Mouse (Mus musculus): ENCODE measurements at regions not wholly inside any gene's neighbourhood (a gene's known extent, or its start where the extent isn't known, plus 50 kb on each side); places are given as distances from the start of the nearest gene placed in this dataset.
"Not testable (repeated sequence)": the region's sequence is repeated elsewhere in the genome, so short reads cannot be mapped to it uniquely, and the experiment has no call there.

DNA sequence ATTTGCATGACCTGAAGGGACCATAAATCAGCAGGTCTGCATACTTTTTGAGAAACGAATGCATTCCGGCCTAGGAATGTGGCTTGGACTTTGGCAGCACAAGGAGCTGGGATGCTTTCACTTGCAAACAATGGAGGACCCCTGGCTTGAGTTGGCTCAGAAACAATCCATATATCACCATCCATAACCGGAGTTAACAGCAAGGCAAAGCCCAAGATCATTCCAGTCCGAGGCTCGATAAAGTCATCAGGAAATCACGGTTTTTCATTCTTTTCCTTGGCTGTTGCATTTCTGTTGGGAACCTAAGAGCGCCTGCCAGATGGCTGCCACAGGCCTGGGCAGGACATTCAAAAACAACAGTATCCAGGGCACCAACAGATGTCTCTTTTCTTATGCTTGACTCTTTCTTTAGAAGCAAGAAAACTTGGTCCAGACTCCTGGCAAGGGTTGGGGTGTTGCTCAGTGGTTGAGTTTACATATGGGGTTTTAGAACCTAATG is 198.5 kb downstream of the Fam43a start:
- in situ Hi-C loops (cut with MboI, MseI) = no loop called here

DNA sequence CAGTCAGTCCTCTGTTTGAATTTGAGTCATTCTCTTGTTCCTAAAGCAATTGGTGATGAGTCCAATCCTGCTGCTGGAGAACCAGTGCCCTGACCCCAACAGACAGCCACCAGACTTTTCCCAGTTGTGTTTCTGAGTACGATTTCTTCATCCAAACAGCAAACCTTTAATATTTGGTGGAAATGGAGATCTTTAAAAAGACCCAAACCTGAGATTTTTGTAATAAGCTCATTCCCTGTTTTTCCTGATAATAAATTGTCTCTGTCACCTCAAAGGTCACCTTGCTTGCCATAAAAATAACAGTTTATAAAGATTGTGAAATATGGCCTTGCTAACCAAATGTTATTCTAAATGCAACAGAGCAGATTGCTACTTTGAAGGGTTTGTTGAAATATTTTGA is 199.0 kb downstream of the Fam43a start:
- in situ Hi-C loops (cut with MboI, MseI) = no loop called here

DNA sequence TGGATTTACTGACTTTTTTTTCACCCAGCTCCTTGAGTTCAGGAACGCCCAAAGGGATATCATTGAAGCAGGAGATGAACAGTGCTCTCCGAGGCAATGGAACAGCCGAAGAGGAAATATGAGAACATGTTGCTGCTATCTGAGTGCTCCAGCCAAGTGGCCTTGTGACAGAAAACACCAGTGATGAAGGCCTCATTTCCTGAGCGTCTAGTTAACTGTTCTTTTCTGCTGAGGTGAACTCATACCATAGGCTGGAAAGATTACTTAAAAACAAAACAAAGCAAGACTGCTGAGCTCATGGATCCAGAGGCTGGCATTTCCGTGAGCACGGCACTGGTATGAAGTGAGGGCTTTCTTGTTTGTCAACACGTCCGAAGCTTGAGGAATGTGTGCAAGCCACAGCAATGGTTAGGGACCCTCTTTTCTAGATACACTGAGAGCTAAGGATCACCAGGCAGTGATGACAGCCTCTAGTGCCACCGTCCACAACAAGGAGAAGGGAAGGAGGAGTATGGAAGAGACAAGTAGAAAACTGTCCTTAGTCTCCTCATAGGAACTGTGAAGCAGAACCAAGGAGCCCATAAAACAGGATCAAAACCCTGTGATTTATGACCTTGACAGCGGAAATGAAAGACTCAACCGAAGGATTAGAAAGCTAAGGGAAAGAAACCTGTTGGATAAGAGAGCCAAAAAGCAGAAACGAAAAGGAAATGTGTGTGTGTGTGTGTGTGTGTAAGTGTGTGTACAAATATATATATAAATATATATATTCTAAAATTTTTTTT is 200.4 kb downstream of the Fam43a start:
- in situ Hi-C loops (cut with MboI, MseI) = no loop called here

DNA sequence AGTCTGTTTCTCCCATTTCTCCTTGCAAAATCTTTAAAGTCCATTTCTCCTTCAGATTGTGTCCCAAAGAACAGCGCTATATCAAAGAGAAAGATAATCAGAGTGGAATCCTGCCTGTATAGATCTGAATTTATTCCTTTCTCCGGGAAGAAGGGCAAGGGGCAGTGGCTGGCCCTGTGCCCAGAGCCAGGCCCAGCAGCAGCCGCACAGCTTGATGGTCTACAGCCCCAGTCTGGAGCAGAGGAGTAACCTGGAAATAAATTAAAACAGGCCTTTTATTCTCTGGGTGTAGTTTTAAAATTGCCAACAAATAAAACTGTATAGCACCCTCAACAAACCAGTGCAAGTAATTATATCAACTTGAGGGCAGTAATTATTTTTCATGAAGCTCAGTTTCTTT is 204.5 kb downstream of the Fam43a start:
- in situ Hi-C loops (cut with MboI, MseI) = no loop called here

DNA sequence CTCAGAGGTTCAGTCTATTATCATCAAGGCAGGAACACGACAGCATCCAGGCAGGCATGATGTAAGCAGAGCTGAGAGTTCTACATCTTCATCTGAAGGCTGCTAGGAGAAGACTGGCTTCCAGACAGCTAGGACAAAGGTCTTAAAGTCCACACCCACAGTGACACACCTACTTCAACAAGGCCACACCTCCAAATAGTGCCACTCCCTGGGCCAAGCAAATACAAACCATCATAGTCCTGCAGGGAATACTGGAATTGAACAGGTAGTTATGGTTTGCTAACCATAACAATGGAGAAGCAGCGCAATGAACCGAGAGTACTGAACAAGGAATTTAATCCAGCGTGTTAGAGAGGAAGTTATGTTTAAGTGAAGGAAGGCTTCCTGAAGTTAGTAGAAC is 206.7 kb downstream of the Fam43a start:
- in situ Hi-C loops (cut with MboI, MseI) = not testable (repeated sequence)

DNA sequence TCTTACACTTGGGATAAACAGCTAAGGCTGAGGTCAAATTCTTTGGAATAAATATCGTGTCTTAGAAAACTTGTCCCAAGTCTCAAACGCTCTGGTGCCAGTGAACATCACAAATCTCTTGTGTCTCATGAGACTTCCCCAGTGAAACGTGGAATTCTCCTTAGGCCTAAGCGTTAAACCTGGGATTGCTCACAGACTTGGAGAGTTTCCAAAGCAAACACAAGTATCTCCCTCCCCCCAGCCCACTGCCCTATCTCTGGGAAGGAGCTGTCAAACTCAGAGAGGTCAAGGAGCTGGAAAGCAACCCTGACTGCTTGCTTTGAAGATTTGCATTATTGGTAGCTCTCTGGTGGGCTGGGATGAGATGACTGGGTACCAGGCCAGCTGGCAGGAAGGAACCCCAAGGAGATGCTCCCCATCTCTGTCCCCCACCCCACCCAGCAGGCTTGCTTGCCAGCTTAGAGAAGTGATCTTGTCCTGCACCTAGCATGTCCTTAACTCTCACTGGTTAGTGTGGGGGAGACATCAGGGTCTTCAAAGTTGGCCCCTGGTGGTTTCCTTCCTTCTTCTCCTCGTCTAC is 219.1 kb downstream of the Fam43a start:
- in situ Hi-C loops (cut with MboI, MseI) = no loop called here

DNA sequence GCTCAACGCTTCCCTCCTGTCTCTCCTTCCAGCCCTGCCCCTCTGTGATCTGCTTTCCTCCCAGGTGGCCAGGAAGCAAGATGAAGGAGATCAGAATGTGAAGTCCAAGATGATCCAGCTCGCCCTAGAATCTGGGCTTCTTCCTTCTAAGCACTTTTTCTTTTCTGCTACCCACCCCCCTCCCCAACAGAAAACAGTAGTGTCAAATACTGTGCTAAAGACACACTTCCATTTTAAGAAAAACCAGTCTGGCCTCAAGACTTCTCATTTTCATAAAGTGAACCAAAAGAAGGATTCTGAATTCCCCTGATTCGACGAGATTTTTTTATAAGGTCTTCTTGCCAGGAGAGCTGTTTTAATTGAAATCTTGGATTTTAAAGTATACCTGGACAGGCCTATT is 219.8 kb downstream of the Fam43a start:
- in situ Hi-C loops (cut with MboI, MseI) = no loop called here

DNA sequence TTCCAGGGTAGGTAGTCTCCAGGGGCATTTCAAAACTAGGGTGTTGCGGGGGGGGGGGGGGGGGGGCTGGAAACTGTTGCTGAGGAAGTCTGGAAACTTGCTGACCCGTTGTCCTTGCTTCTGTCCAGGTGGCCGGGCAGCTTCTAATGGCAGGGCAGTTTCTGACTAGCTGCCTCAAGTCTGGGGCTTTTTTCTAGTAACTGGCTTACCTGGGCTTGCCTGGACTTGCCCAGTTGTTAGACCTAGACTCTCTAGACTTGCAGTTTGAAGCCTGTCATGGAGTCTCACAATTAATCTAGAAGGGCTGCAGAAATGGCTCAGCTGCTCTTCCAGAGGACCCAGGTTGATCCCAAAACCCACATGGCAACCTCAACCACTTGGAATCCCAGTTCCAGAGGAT is 220.7 kb downstream of the Fam43a start:
- in situ Hi-C loops (cut with MboI, MseI) = no loop called here

DNA sequence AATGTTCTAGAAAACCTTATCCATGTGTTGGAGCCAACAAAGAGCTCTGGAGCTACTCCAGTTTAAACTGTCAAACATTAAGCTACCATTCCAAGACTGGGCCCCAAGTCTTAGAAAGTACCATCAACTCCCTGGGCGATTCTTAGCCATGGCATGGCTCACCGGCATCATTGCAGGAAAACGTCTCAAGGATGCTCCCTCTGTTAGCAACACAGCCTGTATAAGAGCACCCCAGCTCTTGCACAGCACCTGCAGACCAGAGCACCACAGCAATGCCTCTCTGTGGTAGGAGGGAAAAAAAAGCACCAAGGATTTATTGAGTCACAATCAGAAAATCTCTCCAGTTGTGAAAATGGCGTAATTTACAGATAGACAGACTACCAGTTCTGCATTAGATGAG is 221.2 kb downstream of the Fam43a start:
- in situ Hi-C loops (cut with MboI, MseI) = no loop called here

DNA sequence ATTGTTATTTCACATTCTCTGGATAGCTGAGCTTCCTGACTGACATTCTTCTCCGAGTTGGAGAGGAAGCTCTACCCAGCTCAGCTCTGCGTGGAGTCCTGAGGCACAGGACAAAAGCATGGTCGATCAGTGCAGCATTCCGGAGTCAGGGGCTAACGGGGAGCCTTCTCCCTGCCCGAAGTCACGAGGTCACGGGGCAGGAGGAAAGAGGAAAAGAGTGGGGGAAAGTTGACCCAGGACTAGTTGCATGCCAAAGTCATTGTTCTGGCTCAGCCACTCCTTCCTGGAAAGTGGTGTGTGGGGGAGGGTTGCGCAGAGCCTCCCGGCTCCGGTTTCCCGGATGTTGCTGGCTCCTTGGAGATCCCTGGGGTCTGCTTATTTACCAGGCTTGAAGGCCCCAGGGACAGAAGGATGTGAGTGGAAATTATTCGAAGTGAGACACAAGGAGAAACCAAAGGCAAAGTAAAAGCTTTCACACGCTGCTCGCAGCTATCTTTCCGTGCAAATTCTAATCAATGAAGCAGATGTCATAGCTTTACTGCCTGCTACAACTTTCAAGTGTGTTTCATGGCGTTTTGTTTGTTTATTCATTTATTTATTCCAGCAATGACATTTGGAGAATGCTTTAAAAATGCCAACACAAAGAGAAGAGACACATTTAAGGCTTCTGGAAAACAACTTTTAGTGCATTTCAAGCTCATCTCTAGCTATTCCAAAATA is 221.8 kb downstream of the Fam43a start:
- in situ Hi-C loops (cut with MboI, MseI) = no loop called here

DNA sequence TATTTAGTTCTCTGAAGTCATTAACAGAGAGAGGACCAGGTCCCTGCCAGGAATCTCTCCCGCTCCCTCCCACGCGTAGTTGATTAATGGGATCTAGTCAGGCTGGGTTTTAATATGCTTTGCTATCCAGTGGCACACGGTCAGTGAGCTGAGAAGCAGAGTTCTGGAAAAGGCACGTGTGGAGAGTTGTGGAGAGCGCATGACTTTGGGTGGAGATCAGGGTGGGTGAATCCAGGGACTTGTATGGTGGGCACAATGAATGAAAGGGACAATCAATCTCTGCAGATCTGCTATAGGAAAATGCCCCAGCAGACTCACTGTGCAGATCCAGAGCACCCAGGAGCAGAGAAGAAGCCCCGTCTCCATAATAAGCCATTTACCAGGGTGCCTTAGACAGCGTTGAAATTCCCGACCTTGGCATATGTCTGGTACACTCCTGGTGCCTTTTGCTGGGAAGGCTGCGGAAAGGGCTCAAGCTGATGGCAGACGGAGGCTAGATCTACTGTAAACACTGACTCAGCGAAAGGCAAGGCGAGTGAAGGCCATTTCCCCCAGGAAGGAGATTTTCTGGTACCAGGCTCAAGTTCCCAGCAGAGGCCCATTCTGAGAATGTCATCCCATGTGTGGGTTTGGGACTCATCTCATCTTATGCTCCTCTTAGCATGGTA is 222.5 kb downstream of the Fam43a start:
- in situ Hi-C loops (cut with MboI, MseI) = no loop called here

DNA sequence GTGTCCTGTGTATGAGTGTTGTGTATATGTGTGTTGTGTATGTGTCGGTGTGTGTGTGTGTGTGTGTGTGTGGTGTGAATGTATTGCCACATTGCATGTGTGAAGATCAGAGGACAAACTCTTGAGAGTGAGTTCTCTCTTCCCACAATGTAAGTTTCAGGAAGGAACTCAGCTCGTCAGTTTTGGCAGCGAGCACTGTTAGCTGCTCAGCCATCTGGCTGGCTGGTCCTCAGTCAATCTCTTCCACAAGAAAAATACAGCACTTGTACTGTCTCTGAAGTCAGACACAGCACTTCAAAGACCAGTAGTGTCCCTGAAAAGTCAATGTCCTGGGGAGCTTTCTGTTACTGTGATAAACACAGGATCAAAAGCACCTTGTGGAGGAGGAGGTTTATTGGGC is 226.6 kb downstream of the Fam43a start:
- in situ Hi-C loops (cut with MboI, MseI) = no loop called here

DNA sequence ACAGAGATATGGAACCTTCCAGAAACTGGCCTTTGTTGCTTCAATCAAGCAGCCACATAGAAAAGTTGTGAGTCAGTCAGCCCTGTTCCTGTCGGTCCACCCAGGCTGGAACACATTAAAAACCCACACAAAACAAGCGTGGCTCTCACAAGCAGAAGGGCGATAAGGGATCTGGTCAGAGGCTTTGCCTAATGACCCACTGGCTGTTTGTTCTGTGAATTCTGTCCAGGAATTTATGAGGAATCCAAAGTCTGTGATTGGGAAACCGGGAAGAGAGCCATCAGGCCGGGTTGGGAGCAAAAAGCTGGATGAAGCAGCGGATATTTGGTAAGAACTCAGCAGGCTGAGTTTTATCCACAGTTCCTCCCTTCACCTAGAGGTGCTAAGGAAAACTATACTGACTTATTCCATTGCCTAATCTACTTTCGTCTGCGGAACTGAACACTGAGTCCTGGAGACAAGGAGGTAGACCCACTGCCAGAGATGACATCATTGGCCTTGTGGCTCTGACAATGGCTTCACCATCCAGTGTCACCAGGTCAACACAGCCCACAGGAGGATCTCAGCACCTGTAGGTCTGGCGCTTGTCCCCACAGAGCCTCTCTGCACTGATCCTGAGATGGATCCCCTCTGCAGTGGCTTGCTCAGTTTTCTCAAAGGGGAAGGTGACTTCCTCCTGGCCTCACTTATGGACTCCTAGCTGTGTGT is 228.5 kb downstream of the Fam43a start:
- in situ Hi-C loops (cut with MboI, MseI) = no loop called here

DNA sequence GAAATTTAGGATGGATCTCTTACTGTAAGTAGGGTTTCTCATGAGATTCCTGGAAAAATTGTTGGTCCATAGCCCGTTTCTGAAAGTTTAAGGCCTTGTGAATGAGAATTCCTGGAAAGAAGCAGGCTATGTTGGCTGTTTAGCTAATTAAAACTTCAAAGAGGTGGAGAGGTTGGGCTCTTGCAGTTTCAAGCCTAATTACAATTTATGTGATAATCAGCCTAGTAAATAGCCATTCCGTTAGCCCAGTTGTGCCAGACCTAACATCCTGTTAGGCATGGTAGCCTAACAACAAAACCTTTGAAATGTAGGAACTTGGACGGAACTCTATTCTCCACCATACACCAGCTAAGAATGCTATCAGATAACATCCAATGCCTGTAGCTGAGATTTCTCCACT is 235.0 kb downstream of the Fam43a start:
- in situ Hi-C loops (cut with MboI, MseI) = no loop called here

DNA sequence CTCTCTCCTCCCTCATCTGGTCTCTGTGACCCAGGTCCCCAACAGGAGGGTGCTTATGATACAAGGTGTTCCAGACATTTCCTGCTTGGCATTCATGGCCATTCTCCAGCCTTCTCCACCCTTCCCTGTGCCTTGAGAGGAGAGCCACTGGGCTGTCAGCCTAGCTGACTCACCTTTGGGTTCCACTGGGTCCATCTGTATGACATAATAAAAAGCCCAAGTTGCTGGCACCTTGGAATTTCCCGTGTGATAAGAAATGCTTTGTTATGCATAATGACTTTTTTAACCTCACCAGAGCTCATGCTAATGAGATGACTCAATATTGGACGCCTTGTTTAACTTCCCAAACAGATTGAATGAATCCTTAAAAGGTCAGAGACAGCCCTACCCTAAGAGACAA is 236.2 kb downstream of the Fam43a start:
- in situ Hi-C loops (cut with MboI, MseI) = no loop called here

DNA sequence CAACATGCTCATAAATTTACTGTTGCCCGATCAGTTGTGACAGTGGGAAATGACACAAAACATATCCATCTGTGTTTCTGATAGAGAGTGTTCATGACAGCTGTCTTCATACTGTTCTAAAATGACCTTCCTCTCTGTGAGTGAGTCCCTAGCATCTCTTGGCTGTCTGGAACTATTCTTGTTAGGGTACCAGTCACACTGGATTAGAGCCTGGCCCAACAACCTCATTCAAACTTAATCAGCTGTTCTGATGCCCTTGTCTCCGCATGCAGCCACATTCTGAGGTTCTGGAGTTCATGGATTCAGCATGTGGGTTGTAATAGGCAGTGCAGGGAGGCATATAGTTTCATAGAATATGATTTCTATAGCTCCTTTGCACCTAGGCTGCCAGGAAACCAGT is 238.4 kb downstream of the Xxylt1 start:
- in situ Hi-C loops (cut with MboI, MseI) = no loop called here

DNA sequence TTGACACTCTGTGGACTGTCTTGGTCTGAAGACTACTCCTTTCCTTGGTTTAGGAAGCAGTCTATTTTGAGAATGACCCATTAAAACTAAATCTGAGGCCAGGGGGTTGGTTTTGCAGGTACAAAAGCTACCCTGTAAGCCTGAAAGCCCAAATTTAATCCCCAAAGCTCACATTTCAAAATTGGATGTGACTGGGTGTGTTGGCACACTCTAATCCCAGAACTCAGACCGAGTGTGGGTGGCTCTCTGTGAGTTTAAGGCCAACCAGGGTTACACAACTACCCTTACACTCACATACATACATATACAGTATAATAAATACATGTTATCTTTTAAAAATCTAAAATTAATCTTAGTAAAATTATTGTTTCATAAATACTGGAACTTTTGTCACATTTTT is 228.6 kb downstream of the Xxylt1 start:
- in situ Hi-C loops (cut with MboI, MseI) = no loop called here

DNA sequence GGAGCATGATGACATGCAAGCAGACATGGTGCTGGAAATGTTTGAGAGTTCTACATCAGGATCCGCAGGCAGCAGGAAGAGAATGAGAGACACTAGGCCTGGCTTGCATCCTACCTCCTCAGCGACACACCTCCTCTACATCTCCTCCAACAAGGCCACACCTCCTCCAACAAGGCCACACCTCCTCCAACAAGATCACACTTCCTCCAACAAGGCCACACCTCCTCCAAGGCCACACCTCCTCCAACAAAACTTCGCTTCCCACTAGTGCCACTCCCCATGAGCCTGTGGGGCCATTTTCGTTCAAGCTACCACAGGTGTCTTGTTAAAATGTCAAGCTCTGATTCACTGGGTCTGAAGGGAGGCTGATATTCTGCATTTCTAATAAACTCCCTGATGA is 226.5 kb downstream of the Xxylt1 start:
- in situ Hi-C loops (cut with MboI, MseI) = no loop called here

DNA sequence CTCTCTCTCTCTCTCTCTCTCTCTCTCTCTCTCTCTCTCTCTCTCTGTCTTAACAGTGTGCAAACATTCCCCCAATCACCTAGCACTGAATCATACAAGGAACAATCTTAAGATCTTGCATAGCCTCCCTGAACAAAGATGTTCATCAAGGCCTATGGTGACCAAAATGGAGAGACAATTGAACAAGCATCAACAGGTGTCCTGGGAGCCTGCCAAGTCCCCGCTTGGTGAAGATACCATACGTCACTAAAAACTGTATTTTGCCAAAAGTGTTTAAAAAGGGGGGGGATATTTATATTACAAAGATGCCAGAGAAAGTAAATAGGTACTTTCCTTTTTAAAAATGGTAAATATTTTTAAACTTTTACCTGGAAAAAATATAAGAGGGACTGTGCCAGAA is 223.6 kb downstream of the Xxylt1 start:
- in situ Hi-C loops (cut with MboI, MseI) = no loop called here

DNA sequence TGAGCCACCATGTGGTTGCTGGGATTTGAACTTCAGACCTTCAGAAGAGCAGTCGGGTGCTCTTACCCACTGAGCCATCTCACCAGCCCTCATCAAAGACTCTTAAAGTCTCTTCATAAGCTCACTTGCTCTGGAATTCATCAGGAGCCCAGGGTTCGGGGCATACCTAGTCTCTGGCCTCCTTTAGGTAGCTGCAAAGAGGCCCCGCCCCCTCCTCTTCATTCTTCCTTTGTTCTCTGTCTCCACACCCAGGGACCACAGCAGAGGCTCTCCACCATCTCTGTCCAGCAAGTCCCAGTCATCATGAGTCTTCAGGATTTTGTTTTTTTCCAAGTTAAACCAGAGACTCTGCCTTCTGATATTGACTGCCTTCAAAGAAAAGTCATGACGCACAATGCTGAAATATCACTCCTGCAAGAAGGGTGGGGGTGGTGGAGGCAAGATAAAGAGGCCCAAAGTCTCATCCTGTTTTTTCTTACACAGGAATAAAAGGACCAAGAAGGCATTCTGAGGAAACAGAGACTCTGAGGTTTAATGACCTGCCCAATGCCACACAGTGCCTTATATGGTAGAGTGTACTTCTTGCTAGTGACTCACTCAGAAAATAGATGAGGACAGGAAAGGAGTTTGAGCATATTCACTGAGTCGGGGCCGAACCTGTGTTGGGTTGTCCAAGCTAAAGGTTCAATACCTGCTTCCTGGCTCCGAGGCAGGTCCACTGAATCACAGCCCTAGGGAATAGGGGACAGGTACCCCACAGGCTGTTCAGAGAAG is 211.9 kb downstream of the Xxylt1 start:
- in situ Hi-C loops (cut with MboI, MseI) = no loop called here

DNA sequence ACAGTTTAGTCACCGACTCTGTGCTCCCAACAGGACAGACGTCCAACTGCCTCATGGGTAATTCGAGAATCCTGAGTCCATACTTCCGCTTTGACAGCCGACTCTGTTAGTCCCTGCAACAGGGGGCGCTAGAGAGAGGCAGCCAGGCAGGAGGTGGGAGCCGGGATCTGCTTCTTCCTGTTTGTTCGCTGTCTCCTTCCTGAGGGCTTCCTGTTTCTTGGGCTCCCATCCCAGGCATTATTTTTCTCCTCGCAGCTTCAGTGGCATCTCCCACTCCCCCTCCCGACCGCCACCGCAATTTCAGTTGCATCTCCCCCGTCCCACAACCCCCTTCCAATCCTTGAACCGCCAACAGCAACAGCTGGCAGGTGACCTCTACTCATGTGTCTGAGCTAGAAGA is 211.1 kb downstream of the Xxylt1 start:
- in situ Hi-C loops (cut with MboI, MseI) = loop anchor here in 1 of 2 experiments (10.0 kb wide), 1 partner anchor 275 kb away; the partner anchor contains the start of gene Fam43a

Measured in T-helper 17 cell (primary cell).